Mouse (Mus musculus) erythroblast, embryonic 14.5 days (primary cell): ENCODE data around the gene Zbtb46.

ENCODE experiments used
- GATA1 ChIP-seq: IDR thresholded peaks from 2 replicates; pipeline ENCODE4 v1.6.1; 2012; ENCODE audit warnings: low read length, inconsistent platforms, mixed read lengths
- TAL1 ChIP-seq: IDR thresholded peaks from 3 replicates; pipeline ENCODE4 v1.6.1; 2012; ENCODE audit warnings: low read length, inconsistent platforms, mixed read lengths

DNA sequence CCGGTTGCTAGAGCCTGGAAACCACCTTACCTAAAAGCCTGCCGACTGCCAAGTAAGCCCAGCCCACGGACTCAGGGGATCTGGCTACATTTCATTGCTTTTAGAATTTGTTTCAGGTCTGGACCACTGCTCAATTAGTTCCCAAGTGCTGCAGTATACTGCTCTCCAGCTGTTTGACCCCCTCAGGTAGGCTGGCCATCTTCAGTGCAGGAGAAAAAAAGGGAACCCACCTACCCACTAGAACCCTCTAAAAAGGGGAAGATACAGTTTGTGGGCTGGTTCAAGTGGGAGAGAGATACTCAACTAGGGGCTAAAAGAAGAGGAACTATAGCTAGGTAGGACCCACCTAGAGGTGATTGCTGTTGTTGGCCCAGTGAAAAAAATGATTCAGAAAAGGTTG, 33.0 kb upstream of the Zbtb46 start:
- TF ChIP-seq GATA1 (no peak), TAL1 (no peak)
